Mouse (Mus musculus) hindbrain, embryonic 15.5 days (tissue): ENCODE results near the gene Slc6a8. TPM values are rescaled to one million over a fixed set of nuclear protein-coding genes. Genes with fewer than 3 reads are reported as not detected.

Experiments
- polyA plus RNA-seq: library from polyadenylated mRNA; unstranded; fragments of >200 nt; fragmentation: Nextera tagmentation; extraction: Ambion mirVana; gene quantifications from 2 replicates; pipeline ENCODE4 v1.2.1, GENCODE M21; 2015

Slc6a8 gene
- polyA plus RNA-seq, 1 experiment from 2014 or later: 6.7 TPM

Other genes with a start within 250 kb of the Slc6a8 start
- gene Trex2, start 237.8 kb upstream of the Slc6a8 start, polyA plus RNA-seq: not detected in 2 replicates
- gene Haus7, start 214.1 kb upstream of the Slc6a8 start, polyA plus RNA-seq: 65.6 and 71.9 TPM in 2 replicates
- 24.3 and 25.8 TPM in 2 replicates for gene Bgn, start 189.5 kb upstream of the Slc6a8 start, polyA plus RNA-seq
- gene Atp2b3, start 170.1 kb upstream of the Slc6a8 start, polyA plus RNA-seq: 6.6 and 8.6 TPM in 2 replicates
- 0.82 and 1.0 TPM in 2 replicates for gene Dusp9, start 33.7 kb upstream of the Slc6a8 start, polyA plus RNA-seq
- gene Pnck, start 13.0 kb upstream of the Slc6a8 start, polyA plus RNA-seq: 162 and 175 TPM in 2 replicates
- 134 and 137 TPM in 2 replicates for gene Bcap31, start 43.0 kb downstream of the Slc6a8 start, polyA plus RNA-seq
- 12.9 and 13.9 TPM in 2 replicates for gene Abcd1, start 43.4 kb downstream of the Slc6a8 start, polyA plus RNA-seq
- 0.79 and 1.1 TPM in 2 replicates for gene Plxnb3, start 83.9 kb downstream of the Slc6a8 start, polyA plus RNA-seq
- gene Srpk3, start 101.3 kb downstream of the Slc6a8 start, polyA plus RNA-seq: 1.4 and 1.9 TPM in 2 replicates
- gene Idh3g, start 113.7 kb downstream of the Slc6a8 start, polyA plus RNA-seq: 252 and 268 TPM in 2 replicates
- gene Ssr4, start 113.9 kb downstream of the Slc6a8 start, polyA plus RNA-seq: 143 and 154 TPM in 2 replicates
- gene Pdzd4, start 151.8 kb downstream of the Slc6a8 start, polyA plus RNA-seq: 4.5 and 4.7 TPM in 2 replicates
- 0.17 and 0.18 TPM in 2 replicates for gene Avpr2, start 219.0 kb downstream of the Slc6a8 start, polyA plus RNA-seq
- 85.5 and 126 TPM in 2 replicates for gene L1cam, start 223.0 kb downstream of the Slc6a8 start, polyA plus RNA-seq
- gene Arhgap4, start 248.7 kb downstream of the Slc6a8 start, polyA plus RNA-seq: 3.5 and 3.6 TPM in 2 replicates
- gene Naa10, start 248.8 kb downstream of the Slc6a8 start, polyA plus RNA-seq: 93.3 and 98.4 TPM in 2 replicates